Mouse (Mus musculus): Measurements from ENCODE around the gene Tmem235.
"Not testable (repeated sequence)": the region's sequence is repeated elsewhere in the genome, so short reads cannot be mapped to it uniquely, and the experiment has no call there.

The Tmem235 gene

DNA sequence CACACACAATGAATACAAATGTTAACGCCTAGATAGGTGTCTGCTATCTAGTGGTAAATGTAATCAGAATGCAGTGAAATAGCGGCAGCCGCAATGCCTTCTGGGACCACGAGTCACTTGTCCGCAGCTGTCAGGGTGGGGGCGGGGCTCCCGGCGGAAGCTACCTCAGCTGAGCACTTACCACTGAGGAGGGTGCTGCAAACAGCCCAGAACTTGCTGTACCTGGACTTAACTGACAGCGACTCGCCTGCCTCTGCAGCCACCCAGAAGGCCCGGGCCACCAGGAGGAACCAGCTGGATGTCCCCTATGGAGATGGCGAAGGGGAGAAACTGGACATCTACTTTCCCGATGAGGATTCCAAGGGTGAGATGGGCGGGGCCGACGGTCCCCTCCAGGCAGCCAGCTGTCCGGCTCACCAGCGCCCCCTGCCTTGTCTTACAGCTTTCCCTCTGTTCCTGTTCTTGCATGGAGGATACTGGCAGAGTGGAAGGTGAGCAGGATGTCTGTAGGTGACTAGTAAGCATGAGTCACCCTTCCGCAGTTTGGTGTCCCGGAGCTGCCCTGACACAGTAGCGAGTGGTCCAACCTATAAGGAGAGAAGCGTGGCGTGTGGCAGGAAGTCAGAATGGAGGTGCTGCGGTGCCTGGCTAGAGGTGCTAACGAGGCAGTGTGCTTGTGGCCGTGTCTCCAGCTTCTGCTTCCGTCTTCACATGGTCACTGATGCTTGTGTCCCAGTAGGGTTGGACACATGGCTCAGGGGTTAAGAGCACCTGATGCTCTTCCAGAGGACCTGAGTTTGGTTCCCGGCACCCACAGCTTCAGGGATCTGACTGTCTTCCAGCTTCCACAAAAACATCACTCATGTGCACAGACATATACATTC is 28.2 kb upstream of the Tmem235 start:
- DNase-seq (ENCODE audit: extremely low read depth, low read depth), result peak; percentile 79

DNA sequence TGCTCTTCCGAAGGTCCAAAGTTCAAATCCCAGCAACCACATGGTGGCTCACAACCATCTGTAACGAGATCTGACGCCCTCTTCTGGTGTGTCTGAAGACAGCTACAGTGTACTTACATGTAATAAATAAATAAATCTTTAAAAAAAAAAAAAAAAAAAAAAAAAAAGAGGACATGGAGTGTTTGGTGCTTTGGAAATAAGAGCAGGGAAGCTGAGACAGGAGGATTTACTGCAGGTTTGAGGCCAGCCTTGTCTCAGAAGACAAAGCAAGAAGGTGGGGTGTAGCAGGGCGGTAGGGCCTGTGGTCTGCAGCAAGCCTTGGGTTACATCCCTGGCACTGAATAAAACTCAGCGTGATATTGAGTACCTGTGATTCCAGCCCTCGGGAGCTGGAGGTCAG is 27.0 kb upstream of the Tmem235 start:
- DNase-seq (ENCODE audit: extremely low read depth, low read depth), result not testable (repeated sequence)

DNA sequence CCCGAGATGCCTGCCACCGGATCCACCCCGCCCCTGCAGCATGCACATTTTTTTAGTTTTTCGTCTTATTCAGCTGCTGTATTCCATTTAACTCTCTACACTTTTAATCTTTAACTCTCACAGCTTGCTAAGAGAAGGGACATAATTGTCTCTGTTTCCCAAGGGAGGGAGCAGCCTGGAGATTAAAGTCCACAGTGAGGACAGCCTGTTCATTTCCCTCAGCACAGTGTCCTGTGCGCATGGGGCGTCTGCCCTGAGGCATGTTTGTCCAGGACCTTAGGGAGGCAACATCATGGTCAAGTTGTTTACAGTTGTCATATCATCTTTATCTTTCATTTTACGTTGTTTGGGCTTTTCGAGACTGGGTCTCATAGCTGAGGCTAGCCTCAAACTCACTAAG is 26.5 kb upstream of the Tmem235 start:
- DNase-seq (ENCODE audit: extremely low read depth, low read depth), result no peak

DNA sequence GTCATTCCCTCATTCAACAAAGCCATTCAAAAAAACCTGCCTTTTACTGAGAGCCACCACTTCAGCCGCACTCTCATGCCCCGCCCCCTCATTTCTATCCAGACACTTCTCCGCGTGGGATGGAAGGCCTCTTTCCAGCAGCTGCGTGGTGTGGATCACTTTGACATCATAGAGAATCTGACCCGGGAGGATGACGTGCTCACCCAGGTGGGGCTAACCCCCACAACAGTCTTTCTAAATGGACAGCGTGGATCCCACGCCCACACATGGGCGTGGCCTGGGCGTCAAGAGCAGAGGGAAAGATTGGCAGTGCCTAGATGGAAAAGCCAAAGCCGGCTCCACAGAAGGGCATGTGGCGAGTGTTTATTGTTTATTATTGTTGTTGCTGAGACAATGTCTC is 24.2 kb upstream of the Tmem235 start:
- DNase-seq (ENCODE audit: extremely low read depth, low read depth), result peak; percentile 54

DNA sequence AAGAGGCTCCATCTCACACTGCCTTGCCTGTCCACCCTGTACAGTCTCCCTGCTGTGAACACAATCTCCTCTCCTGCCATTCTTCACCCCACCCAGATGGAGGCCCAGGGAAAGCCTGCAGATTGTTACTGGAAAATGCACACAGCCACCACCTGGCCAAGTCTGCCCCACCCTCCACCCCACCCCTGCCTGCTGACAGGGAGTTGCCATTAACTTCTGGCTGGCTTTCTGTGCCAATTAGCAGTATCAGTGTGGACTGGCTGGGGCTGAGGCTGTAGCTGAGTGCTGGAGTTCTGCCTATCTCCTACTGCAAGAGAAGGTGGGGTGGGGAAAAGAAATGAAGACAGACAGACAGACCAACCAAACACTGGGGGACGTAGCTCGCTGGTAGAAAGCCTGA is 22.0 kb upstream of the Tmem235 start:
- peak; percentile 51 for DNase-seq (ENCODE audit: extremely low read depth, low read depth)

DNA sequence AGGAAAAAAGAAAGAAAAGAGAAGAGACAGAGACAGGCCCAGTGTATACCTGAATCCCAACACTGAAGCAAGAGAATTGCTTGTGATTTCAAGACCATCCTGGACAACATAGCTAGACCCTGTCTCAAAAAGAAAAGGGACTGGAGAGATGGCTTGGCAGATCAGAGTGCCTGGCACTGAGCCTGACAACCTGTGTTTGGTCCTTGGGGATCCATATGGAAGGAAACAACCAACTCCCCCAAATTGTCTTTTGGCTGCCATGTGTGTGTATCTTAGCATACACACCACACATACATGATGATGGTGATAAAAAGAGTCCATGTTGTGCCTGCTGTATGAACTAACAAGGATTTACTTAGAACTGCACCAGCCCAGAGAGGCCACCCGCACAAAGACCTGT is 21.5 kb upstream of the Tmem235 start:
- no peak for DNase-seq (ENCODE audit: extremely low read depth, low read depth)

DNA sequence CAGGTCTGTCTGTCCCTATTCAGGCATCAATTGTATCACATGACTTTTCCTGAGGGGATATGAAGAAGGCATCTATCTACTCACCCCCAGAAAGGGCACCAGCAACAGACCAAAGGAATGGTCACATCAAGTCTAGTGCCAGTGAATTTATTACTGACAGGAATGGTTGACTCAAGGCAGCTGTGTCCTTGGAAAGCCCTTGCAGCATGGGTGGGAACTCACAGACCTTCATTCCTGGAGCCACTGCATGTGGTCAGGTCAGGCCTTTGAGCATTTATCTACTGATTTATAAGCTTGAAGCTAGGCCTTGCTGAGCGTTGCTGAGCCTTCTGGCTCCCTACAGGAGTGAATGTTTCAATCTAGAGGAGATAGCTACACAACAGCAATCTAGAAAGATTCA is 19.6 kb upstream of the Tmem235 start:
- DNase-seq (ENCODE audit: extremely low read depth, low read depth), result no peak

DNA sequence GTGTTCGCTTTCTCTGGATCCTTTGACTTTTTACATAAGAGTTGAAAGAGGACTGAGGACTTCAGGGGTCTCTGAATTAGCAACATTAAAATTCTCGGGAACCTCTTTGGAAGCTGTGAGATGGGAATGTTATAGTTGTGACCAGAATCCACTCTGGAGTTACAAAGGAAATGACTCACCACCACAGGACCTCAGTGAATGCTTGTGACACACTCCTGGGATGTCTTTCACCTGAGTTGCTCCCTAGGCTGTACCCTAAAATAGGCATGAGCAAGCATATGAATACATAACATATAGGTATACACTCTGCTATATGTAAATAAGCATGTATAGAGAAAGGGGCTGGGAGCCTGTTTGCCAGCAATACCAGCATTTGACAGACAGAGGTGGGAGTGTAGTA is 17.1 kb upstream of the Tmem235 start:
- no peak for DNase-seq (ENCODE audit: extremely low read depth, low read depth)

DNA sequence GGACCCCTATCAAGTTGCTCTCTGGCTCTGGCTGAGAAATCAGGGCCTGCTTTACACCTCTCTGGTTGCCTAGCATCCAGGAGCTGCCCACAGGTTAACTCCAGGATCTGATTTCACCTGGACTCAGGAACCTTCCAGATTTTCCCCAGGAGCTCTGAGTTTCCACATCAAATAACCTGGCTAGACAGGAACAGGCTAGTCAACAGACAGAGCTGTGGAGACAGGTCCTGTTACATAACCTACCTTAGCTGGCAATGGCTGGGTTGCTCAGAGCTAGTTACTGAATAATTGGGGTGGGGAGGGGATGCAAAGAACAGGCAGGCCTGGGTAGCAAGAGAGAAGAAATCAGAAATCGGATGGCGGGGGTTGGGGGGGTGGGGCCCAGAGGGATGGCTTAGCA is 15.6 kb upstream of the Tmem235 start:
- DNase-seq (ENCODE audit: extremely low read depth, low read depth), result no peak

DNA sequence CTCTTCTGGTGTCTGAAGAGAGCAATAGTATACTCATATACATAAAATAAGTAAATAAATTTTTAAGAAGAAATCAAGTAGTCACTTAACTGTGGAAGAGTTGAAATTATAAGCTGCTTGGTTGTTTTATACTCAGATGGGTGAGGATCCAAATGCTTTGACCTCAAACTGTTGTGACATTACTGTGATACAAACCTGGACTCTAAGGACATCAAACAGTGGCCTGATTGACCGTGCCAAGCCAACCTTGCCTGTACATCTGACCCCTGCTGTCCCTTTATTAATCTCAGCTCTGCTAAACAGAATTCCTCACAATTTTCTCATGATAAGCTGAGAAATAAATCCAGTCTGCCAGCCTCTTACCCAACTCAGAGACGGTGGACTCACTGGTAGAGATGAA is 14.9 kb upstream of the Tmem235 start:
- DNase-seq (ENCODE audit: extremely low read depth, low read depth), result no peak

DNA sequence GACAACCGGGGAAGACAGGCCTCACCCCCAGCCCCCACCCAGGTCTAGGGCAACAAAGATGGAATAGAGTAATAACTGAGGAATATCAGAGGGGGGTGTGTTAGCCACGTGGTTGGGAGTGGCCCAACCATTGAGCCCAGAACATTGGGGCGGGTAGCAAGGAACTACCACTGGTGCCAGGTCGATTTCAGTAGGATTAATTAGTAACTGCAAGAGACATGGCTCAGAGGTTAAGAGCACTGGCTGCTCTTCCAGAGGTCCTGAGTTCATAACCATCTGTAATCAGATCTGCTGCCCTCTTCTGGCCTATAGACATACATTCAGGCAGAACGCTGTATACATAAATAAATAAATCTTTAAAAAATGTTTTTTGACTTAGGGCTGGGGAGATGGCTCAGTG is 13.9 kb upstream of the Tmem235 start:
- no peak for DNase-seq (ENCODE audit: extremely low read depth, low read depth)

DNA sequence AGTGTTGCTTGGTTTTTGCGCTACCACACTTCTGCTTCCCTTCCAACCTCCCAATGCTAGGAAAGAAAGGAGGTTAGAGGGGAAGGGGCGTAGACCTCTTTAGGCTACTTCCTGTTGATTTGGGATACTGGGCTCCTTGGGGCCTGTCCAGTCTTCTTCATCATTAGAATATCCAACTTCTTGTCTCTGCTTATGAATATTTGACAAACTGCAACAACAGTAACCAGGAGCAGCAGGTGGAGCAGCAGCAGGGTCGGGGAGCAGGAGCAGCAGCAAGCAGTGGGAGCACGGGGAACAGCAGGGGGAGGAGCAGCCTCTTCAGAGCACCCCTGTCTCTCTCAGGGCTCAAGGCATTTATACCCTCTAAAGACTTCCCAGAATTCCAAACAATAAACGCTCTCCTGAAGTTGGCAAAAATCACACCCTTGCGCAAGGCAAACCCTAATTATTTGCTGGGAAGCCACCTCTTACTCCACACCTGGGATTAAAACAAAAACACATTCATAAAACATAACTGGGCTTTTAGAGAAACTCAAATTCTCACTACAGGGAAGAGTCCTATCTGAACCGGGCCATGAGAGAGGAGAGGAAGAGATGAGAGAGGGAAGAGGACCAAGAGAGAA is 12.8 kb upstream of the Tmem235 start:
- DNase-seq (ENCODE audit: extremely low read depth, low read depth), result no peak

DNA sequence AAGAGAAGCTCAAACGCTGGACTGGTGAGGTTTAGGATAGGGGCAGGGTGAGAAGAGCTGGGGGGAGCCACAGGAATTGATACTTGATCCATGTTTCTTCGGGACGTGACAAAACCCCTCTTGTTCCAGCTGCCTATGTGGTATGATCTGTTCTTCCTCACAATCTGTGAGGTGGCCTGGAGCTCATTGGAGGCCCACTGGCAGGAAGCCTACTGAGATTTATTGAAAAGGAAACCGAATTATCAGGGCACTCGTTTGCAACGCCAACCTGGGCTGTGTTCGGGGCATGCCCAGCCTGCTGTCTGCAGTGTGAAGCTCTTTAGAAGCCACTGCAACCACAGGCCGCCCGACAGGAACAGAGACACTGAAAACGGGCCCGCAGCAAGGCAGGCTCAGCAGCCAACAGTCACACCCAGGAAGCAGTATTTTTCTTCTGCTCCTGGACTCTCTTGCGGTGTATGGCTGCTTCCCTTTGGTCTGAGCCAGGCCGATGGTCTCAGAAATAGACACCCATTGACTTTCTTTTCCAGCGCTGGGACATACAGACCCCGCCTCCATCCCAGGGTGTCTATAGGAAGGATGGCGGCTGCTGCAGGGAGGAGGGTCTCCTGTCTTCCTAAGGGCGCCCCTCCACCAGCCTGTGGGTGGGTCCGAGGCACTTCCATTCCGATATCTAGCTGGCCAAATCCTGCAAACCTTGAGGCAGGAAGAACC is 12.1 kb upstream of the Tmem235 start:
- no peak for DNase-seq (ENCODE audit: extremely low read depth, low read depth)

DNA sequence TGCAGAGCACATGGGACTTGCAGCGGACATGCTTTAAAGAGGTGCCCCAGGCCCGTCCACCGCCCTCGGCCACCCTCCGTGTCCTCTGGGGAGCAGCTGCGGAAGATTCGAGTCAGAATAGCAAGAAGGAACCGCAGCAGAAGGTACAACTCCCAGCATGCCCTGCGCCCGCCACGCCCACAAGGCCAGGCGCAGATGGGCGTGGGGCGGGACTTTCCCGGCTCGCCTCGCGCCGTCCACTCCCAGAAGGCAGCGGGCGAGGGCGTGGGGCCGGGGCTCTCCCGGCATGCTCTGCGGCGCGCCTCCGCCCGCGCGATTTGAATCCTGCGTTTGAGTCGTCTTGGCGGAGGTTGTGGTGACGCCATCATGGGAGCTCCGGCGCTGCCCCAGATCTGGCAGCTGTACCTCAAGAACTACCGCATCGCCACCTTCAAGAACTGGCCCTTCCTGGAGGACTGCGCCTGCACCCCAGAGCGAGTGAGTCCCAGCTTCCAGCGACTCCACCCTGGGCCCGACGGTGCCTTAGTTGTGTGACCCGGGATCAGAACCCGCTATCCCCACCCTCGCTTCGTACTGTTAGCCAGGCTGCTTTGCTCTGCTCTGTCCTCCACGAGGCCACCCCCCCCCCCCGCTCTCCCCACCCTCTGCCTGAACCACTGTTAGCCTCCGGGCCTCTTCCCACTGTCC is 11.4 kb upstream of the Tmem235 start, which contains the start of gene Birc5:
Birc5 (plus strand) TSS at position 267 of the 687 bp plus-strand sequence.
- DNase-seq (ENCODE audit: extremely low read depth, low read depth), result peak; percentile 83

DNA sequence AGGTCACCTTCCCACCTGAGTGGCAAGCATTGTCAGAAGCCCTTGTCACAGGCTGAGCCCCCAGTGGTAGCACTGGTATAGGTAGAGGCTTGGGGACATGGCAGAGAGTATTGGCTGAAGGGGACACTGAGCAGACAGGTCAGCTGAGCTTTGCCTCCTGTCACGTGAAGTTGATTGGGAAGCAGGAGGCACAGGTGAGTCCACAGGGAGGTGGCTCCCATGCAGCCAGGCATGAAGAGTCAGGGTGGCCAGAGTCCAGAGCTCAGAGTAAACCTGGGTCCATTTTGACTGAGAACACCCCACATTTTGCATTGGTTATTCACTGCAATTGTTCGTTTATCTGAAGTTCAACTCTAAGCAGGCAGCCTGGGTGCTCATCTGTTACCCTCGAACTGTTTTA is 7.7 kb upstream of the Tmem235 start:
- no peak for DNase-seq (ENCODE audit: extremely low read depth, low read depth)

DNA sequence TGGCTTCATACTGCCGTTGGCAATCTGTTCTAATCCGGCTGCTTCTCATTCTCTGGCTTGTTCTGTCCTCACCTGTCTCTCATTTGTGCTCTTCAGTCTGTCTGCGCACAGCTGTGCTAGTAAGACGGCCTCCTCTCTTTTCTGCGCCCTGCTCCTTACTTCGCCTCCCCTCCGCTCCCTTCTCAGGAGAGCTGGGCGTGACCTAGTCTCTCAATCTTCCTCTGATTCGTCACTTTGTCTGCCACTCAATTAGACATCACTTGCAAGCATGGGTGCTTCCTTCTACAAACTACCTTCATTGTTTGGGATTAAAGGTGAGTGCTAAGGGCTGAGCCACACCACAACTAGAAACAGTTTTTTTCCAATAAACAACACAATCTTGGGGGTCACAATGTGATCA is 6.3 kb upstream of the Tmem235 start:
- DNase-seq (ENCODE audit: extremely low read depth, low read depth), result no peak

DNA sequence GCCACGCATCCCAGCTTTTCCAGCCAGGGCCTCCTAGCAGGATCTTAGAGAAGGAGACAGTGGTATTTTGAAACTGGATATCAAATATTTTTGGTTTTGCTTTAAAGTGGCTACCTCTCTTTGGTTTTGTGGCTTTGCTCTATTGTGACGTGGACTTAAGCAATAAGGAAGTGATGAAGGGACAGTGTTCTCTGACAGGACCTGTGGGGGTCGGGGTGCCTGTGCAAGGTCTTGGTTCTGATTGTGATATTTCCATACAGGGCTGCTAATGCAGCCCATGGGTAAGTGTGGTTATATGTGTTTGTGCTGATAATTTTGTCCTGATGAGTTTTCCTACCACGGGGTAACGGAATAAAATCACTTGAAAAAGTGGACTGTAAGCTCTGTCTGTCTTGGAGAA is 5.2 kb upstream of the Tmem235 start:
- no peak for DNase-seq (ENCODE audit: extremely low read depth, low read depth)

DNA sequence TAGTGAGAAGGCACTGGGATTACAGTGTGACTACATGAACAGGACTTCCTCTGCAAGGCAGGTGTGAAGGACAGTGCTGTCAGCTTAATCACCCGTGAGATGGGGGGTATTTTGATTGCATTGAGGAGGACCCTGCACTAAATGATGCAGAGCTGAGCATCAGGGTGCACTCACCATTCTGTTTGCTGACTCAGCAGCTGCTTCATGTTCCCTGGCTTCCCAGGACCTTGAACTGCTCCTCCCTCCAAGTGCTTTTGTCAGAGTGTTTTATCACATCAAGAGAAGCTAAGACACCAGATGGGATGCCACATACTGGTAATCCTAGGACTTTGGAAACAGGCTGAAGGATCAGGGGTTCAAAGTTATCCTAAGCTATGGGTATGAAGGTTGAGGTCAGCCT is 4.6 kb upstream of the Tmem235 start:
- no peak for DNase-seq (ENCODE audit: extremely low read depth, low read depth)

DNA sequence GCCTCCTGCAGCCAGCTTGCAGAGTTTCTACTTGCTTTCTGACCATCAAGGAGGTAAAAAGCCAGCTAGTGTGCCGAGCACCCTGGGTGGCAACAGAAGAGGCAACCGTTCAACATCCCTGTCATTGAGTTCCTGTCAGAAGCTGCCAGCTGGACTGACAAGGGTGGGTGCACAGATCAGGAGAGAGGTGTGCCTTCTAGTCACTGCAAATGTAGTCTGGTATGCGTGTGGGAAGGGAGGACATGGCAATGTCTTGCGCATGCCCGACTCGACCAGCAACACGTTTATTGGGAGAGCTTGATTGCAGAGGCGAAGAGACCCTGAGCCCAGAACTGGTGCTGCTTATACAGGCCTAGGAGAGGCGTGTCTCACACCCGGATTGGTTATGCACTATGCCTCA is 3.1 kb upstream of the Tmem235 start:
- DNase-seq (ENCODE audit: extremely low read depth, low read depth), result no peak

DNA sequence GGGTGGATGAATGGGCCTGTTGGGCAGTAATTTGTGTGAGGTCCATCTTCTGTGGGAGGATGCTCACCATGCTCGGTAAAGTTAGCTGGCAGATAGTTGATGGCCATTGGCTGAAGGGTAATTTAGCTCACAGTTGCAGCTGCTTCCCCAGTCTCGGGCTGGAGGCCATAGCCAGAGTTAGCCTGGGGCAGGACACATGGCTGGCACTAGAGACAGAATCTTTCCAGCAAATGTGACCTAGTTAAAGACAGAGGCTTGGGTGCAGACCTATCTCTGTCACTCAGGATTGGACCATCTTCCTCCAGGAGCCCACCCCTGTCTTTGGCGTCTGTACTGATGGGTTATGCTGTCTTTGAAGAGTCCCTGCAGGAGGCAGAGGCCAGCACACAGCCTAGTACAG is 2.2 kb upstream of the Tmem235 start:
- no peak for DNase-seq (ENCODE audit: extremely low read depth, low read depth)

DNA sequence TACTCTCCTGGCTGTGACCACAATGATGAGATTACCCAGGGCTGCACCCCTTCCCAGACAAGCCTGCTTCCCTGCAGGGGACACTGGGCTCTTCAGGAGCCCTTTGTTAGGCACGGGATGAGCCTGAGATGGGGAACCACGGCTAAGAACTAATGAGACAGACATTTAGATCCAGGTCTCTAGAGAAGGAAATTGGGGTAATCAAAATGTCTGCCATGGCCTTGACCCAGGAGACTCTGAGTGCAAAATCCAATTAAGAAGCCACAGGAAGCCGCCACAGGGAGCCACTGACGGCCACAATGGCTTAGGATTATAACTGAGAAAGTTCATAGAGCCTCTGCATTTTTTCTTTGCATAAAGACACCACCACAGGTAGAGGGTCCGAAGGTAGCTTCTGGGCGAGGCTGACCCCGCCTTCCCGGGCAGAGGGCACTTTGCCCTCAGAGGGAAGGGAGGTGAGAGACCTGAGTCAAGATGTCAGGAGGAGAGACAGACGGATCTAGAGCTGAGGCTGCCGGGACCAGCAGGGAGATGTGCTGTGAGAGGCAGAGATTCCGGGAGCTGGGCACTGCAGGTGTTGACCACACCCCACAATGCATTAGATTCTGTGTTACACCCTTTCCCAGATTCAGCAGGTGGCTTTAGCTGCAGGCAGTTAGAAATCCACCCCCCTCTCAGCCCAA is 2.8 kb downstream of the Tmem235 start:
- no peak for DNase-seq (ENCODE audit: extremely low read depth, low read depth)

Measured in MEL-GATA-1-ER (cell line).